Mouse (Mus musculus): Measurements from ENCODE around the gene Agl.

The Agl gene

GRCm38 (mm10) chr3:116841311-116841710 lies 33.3 kb upstream of the Agl start:
- Histone ChIP-seq H3K27me3 (ENCODE audit: insufficient read depth, low read length) (0 out of 2 replicates have a peak, but pooled peaks cover 2% of the 10 kb centered on the region), H3K4me1 (replicated peaks; ENCODE audit: low read depth, low read length) (peaks cover 17% of the 10 kb centered on the region), H3K36me3 (ENCODE audit: insufficient read depth, low read length) (no peaks in the 10 kb centered on the region), H3K4me3 (replicated peaks; ENCODE audit: low read length) (no peak overlapping the region), H3K9me3 (ENCODE audit: low read length) (no peaks in the 10 kb centered on the region)
- no peak for TF ChIP-seq NANOG (IDR thresholded peaks at IDR 0.05; ENCODE audit: borderline replicate concordance, low read length)
- TF ChIP-seq POU5F1 (IDR thresholded peaks at IDR 0.05; ENCODE audit: borderline replicate concordance, low read length), result no peak
- TF ChIP-seq CTCF (conservative IDR thresholded peaks at IDR 0.05; ENCODE audit: low read length), result no peak

GRCm38 (mm10) chr3:116836681-116837475 lies 28.9 kb upstream of the Agl start:
- Histone ChIP-seq H3K4me1 (replicated peaks; ENCODE audit: low read depth, low read length) (peaks cover 13% of the 10 kb centered on the region), H3K27me3 (ENCODE audit: insufficient read depth, low read length) (0 out of 2 replicates have a peak, but pooled peaks cover 2% of the 10 kb centered on the region), H3K9me3 (ENCODE audit: low read length) (no peaks in the 10 kb centered on the region), H3K4me3 (replicated peaks; ENCODE audit: low read length) (peak overlapping the region; percentile 57), H3K36me3 (ENCODE audit: insufficient read depth, low read length) (no peaks in the 10 kb centered on the region)
- no peak for TF ChIP-seq CTCF (conservative IDR thresholded peaks at IDR 0.05; ENCODE audit: low read length)
- no peak for TF ChIP-seq POU5F1 (IDR thresholded peaks at IDR 0.05; ENCODE audit: borderline replicate concordance, low read length)
- TF ChIP-seq NANOG (IDR thresholded peaks at IDR 0.05; ENCODE audit: borderline replicate concordance, low read length), result no peak

- Histone ChIP-seq H3K27me3 (ENCODE audit: insufficient read depth, low read length) (0 out of 2 replicates have a peak, but pooled peaks cover 2% of the 10 kb centered on the region), H3K4me3 (replicated peaks; ENCODE audit: low read length) (peak overlapping the region; percentile 57)
- TF ChIP-seq NANOG (IDR thresholded peaks at IDR 0.05; ENCODE audit: borderline replicate concordance, low read length) (no peak), CTCF (conservative IDR thresholded peaks at IDR 0.05; ENCODE audit: low read length) (peak; percentile 51), POU5F1 (IDR thresholded peaks at IDR 0.05; ENCODE audit: borderline replicate concordance, low read length) (no peak)
Measured at GRCm38 (mm10) chr3:116835770-116836680, 28.1 kb upstream of the Agl start.

GRCm38 (mm10) chr3:116835350-116835749 lies 27.4 kb upstream of the Agl start:
- TF ChIP-seq POU5F1 (IDR thresholded peaks at IDR 0.05; ENCODE audit: borderline replicate concordance, low read length) (no peak), CTCF (conservative IDR thresholded peaks at IDR 0.05; ENCODE audit: low read length) (no peak), NANOG (IDR thresholded peaks at IDR 0.05; ENCODE audit: borderline replicate concordance, low read length) (no peak)
- 0 out of 2 replicates have a peak overlapping the region, but pooled peaks have one; percentile 52 for H3K4me3 ChIP-seq (replicated peaks; ENCODE audit: low read length)
- no peaks in the 10 kb centered on the region for H3K36me3 ChIP-seq (ENCODE audit: insufficient read depth, low read length)
- peaks cover 13% of the 10 kb centered on the region for H3K4me1 ChIP-seq (replicated peaks; ENCODE audit: low read depth, low read length)
- H3K27me3 ChIP-seq (ENCODE audit: insufficient read depth, low read length), result 0 out of 2 replicates have a peak, but pooled peaks cover 2% of the 10 kb centered on the region
- H3K9me3 ChIP-seq (ENCODE audit: low read length), result no peaks in the 10 kb centered on the region

More at GRCm38 (mm10) chr3:116835770-116836680, 28.1 kb upstream of the Agl start:
- no peaks in the 10 kb centered on the region for H3K36me3 ChIP-seq (ENCODE audit: insufficient read depth, low read length)
- no peaks in the 10 kb centered on the region for H3K9me3 ChIP-seq (ENCODE audit: low read length)
- H3K4me1 ChIP-seq (replicated peaks; ENCODE audit: low read depth, low read length), result peaks cover 13% of the 10 kb centered on the region

- Histone ChIP-seq H3K4me1 (replicated peaks; ENCODE audit: low read depth, low read length) (peaks cover 13% of the 10 kb centered on the region), H3K36me3 (ENCODE audit: insufficient read depth, low read length) (no peaks in the 10 kb centered on the region), H3K4me3 (replicated peaks; ENCODE audit: low read length) (no peak overlapping the region), H3K9me3 (ENCODE audit: low read length) (no peaks in the 10 kb centered on the region), H3K27me3 (ENCODE audit: insufficient read depth, low read length) (0 out of 2 replicates have a peak, but pooled peaks cover 2% of the 10 kb centered on the region)
- TF ChIP-seq POU5F1 (IDR thresholded peaks at IDR 0.05; ENCODE audit: borderline replicate concordance, low read length), result no peak
- no peak for TF ChIP-seq CTCF (conservative IDR thresholded peaks at IDR 0.05; ENCODE audit: low read length)
- no peak for TF ChIP-seq NANOG (IDR thresholded peaks at IDR 0.05; ENCODE audit: borderline replicate concordance, low read length)
Measured at GRCm38 (mm10) chr3:116834241-116834640, 26.3 kb upstream of the Agl start.

- Histone ChIP-seq H3K36me3 (ENCODE audit: insufficient read depth, low read length) (no peaks in the 10 kb centered on the region), H3K9me3 (ENCODE audit: low read length) (no peaks in the 10 kb centered on the region), H3K27me3 (ENCODE audit: insufficient read depth, low read length) (0 out of 2 replicates have a peak, but pooled peaks cover 2% of the 10 kb centered on the region), H3K4me3 (replicated peaks; ENCODE audit: low read length) (no peak overlapping the region), H3K4me1 (replicated peaks; ENCODE audit: low read depth, low read length) (peaks cover 13% of the 10 kb centered on the region)
- TF ChIP-seq CTCF (conservative IDR thresholded peaks at IDR 0.05; ENCODE audit: low read length) (no peak), POU5F1 (IDR thresholded peaks at IDR 0.05; ENCODE audit: borderline replicate concordance, low read length) (no peak), NANOG (IDR thresholded peaks at IDR 0.05; ENCODE audit: borderline replicate concordance, low read length) (no peak)
Measured at GRCm38 (mm10) chr3:116833491-116833890, 25.5 kb upstream of the Agl start.

- 0 out of 2 replicates have a peak, but pooled peaks cover 2% of the 10 kb centered on the region for H3K27me3 ChIP-seq (ENCODE audit: insufficient read depth, low read length)
- no peaks in the 10 kb centered on the region for H3K36me3 ChIP-seq (ENCODE audit: insufficient read depth, low read length)
- no peak for TF ChIP-seq POU5F1 (IDR thresholded peaks at IDR 0.05; ENCODE audit: borderline replicate concordance, low read length)
- no peak for TF ChIP-seq NANOG (IDR thresholded peaks at IDR 0.05; ENCODE audit: borderline replicate concordance, low read length)
- no peak for TF ChIP-seq CTCF (conservative IDR thresholded peaks at IDR 0.05; ENCODE audit: low read length)
- H3K4me3 ChIP-seq (replicated peaks; ENCODE audit: low read length), result no peak overlapping the region
- no peaks in the 10 kb centered on the region for H3K9me3 ChIP-seq (ENCODE audit: low read length)
- H3K4me1 ChIP-seq (replicated peaks; ENCODE audit: low read depth, low read length), result peaks cover 13% of the 10 kb centered on the region
Measured at GRCm38 (mm10) chr3:116832526-116833310, 24.8 kb upstream of the Agl start.
